Mouse (Mus musculus) lung, embryonic 14.5 days (tissue): ENCODE data around the gene Sema7a. TPM values are rescaled to one million over a fixed set of nuclear protein-coding genes. Genes with fewer than 3 reads are reported as not detected.

ENCODE experiments used
- ATAC-seq: fragments of 200-750 bp; cut with Nextera tagmentation; 2 replicates; pipeline ENCODE4 v1.8.0; 2017; ENCODE audit warnings: mild to moderate bottlenecking, moderate TSS enrichment, moderate library complexity; ENCODE audit not compliant: insufficient read depth
- DNase-seq: peaks from one replicate; pipeline ENCODE4 v3.0.0-alpha.2; 2015
- H3K27ac ChIP-seq: fragments of 300-500 bp; sonication (generic); 2 replicates; pipeline ENCODE4 v1.5.1; 2014; ENCODE audit warnings: low read depth, mild to moderate bottlenecking, moderate library complexity
- H3K27me3 ChIP-seq: fragments of 300-500 bp; sonication (generic); 2 replicates; pipeline ENCODE4 v1.6.1; 2014; ENCODE audit warnings: low read length, control low read depth; ENCODE audit not compliant: insufficient read depth
- H3K36me3 ChIP-seq: fragments of 300-500 bp; sonication (generic); 2 replicates; pipeline ENCODE4 v1.6.1; 2014; ENCODE audit warnings: control low read depth; ENCODE audit not compliant: insufficient read depth
- H3K4me1 ChIP-seq: fragments of 300-500 bp; sonication (generic); 2 replicates; pipeline ENCODE4 v1.6.1; 2014; ENCODE audit warnings: antibody characterized with exemption, control low read depth; ENCODE audit not compliant: insufficient read depth
- H3K4me2 ChIP-seq: fragments of 300-500 bp; sonication (generic); 2 replicates; pipeline ENCODE4 v1.6.1; 2014; ENCODE audit warnings: mild to moderate bottlenecking
- H3K4me3 ChIP-seq: fragments of 300-500 bp; sonication (generic); 2 replicates; pipeline ENCODE4 v1.5.1; 2014; ENCODE audit warnings: low read depth, low read length
- H3K9ac ChIP-seq: fragments of 300-500 bp; sonication (generic); 2 replicates; pipeline ENCODE4 v1.6.1; 2014
- H3K9me3 ChIP-seq: fragments of 300-500 bp; sonication (generic); 2 replicates; pipeline ENCODE4 v1.6.1; 2016; ENCODE audit warnings: low read depth, low read length, control low read depth
- CTCF ChIP-seq: IDR thresholded peaks from 2 replicates; pipeline ENCODE4 v1.5.1; 2016; ENCODE audit warnings: antibody characterized with exemption, low read depth
- WGBS: fragments of 180-500 bp; shearing (Covaris S2); extraction: QIAGEN DNeasy Blood & Tissue Kit; methylation state at CpG from one replicate; pipeline ENCODE4 v1.1.7; 2014; 5-methylcytosine and 5-hydroxymethylcytosine counted together
- polyA plus RNA-seq: library from polyadenylated mRNA; unstranded; fragments of >200 nt; fragmentation: Nextera tagmentation; extraction: Ambion mirVana; gene quantifications from 2 replicates; pipeline ENCODE4 v1.2.1, GENCODE M21; 2014

The Sema7a gene
- polyA plus RNA-seq, 1 experiment from 2014 or later, result 1.0 TPM

DNA sequence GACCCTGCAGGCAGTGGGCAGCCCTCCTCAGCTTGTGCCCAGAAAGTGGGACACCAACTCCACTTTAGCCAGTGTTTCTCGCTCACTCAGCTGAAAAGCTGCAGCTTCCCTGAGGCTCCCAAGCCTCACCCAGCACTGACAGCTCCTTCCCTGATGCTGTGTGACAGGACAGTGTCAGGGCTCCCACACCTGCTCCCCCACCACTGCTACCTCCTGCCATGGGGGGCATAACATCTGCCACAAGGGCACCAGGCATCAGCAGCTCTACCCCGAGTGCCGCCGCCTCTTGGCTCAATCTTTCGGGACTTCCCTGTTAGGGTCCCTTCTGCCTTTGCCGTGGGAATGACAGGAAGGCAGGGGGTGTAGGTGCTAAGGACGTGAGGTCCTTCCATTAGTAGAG lies 46.4 kb downstream of the Sema7a start:
- ATAC-seq, result no peak
- no peaks in the 10 kb centered on the region for H3K9me3 ChIP-seq
- H3K9ac ChIP-seq, result no peak overlapping the region
- no peaks in the 10 kb centered on the region for H3K27me3 ChIP-seq
- 58% methylated on average over 7 of the region's 7 CpGs for WGBS
- TF ChIP-seq CTCF, result no peak
- DNase-seq, result no peak
- no peak overlapping the region for H3K4me3 ChIP-seq
- no peak overlapping the region for H3K4me2 ChIP-seq
- no peaks in the 10 kb centered on the region for H3K36me3 ChIP-seq
- H3K4me1 ChIP-seq, result no peaks in the 10 kb centered on the region
- no peak overlapping the region for H3K27ac ChIP-seq

DNA sequence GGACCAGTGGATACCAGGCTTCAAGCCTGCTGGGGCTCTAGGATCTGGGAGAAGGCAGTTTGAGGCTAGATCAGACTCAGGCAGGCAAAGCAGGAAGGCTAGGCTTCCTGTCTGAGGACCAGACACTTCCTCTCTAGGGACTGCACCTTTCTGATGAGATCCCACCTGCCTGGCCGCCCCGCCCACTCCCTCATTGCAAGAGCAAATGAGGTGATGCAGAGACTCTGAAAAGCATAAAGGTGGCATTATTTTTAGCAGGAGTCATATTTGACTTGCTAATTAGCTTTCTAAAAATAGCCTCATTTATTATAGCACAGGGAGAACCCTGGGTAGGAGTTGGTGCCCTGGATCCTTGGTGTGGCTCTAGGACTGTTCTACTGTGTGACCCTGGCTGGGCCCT lies 48.2 kb downstream of the Sema7a start:
- WGBS, result 76% methylated on average over 2 of the region's 2 CpGs
- no peaks in the 10 kb centered on the region for H3K9me3 ChIP-seq
- no peak overlapping the region for H3K4me2 ChIP-seq
- H3K36me3 ChIP-seq, result no peaks in the 10 kb centered on the region
- no peak overlapping the region for H3K9ac ChIP-seq
- H3K27ac ChIP-seq, result no peak overlapping the region
- DNase-seq (no peak), ATAC-seq (no peak)
- no peaks in the 10 kb centered on the region for H3K27me3 ChIP-seq
- TF ChIP-seq CTCF, result no peak
- no peaks in the 10 kb centered on the region for H3K4me1 ChIP-seq
- H3K4me3 ChIP-seq, result no peak overlapping the region

DNA sequence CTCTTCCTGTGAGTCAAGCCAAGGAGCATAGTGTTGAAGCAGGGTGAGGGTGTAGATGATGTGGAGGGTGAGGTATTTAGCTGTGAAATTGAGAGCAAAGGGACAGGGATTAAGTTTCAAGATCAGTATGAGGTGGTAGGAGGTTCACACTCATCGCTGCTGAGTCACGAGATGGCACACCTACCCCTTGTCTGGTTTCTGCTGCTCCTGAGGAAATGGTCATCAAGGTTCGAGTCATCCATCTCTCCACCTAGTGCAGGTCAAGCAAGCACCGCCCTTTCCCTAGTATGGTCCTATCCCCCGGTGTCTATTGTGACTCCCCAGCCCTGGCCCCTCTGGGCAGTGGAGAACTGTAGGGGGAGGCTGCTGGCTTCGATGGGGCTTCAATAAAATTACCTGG lies 49.4 kb downstream of the Sema7a start:
- Histone ChIP-seq H3K27me3 (no peaks in the 10 kb centered on the region), H3K4me2 (no peak overlapping the region), H3K4me1 (no peaks in the 10 kb centered on the region), H3K27ac (no peak overlapping the region), H3K9ac (no peak overlapping the region), H3K36me3 (no peaks in the 10 kb centered on the region), H3K4me3 (no peak overlapping the region), H3K9me3 (no peaks in the 10 kb centered on the region)
- no peak for TF ChIP-seq CTCF
- no peak for ATAC-seq
- WGBS, result 83% methylated on average over 6 of the region's 6 CpGs
- no peak for DNase-seq

DNA sequence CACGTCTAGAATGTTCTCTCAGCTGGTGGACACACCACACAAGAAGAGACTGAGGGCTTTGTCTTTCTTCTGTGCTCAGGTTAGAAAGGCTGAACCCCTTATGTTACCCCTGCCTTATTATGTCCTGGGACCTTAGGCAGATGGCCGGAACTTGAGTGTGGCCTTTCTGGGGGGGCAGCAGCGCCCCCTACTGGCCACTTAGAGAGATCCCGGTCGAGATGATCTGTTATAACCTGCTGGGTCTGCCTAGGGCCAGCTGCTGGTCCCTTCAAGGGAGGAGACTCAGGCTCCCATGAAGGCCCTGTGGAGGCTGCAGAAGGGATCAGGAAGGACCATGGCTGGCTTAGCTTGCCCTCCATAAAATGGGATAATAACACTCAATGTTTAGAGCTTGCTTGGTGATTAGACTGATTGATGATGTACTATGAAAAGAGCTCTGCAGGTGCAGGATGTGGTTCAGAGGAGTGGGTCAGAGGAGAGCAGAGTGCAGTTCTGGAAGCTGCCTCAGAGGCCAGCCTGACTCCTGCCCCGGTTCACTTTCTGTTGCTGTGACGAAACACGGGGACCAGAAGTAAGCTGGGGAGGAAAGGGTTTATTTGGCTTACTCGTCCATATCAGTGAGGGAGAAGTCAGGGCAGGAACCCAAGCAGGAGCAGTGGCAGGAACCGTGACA lies 50.7 kb downstream of the Sema7a start:
- peak; percentile 70 for DNase-seq
- no peak overlapping the region for H3K9ac ChIP-seq
- peak; percentile 74 for TF ChIP-seq CTCF

DNA sequence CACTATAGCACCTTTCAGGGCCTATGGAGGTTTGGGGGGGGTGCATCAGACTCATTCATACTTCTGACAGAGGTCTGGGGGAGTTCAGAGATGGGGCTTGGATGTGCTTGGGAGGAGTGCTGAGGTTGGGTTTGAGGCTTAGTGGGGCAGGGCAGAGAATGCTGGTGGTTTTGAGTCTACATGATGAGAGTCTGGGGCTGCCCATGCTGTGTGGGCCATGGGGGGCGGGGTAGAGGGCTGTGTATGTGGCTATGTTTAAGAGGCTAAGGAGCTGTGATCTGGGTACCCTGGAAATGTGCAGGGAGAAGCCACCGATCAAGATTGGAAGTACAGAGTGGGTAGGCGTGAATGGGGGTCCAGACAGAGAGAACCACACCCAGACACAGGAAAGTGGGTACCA lies 52.1 kb downstream of the Sema7a start:
- no peaks in the 10 kb centered on the region for H3K36me3 ChIP-seq
- no peak overlapping the region for H3K9ac ChIP-seq
- no peak overlapping the region for H3K4me2 ChIP-seq
- H3K27me3 ChIP-seq, result 0 out of 2 replicates have a peak, but pooled peaks cover 5% of the 10 kb centered on the region
- ATAC-seq (no peak), DNase-seq (no peak)
- no peak overlapping the region for H3K27ac ChIP-seq
- WGBS, result 67% methylated on average over 3 of the region's 3 CpGs
- H3K4me1 ChIP-seq, result no peaks in the 10 kb centered on the region
- H3K9me3 ChIP-seq, result no peaks in the 10 kb centered on the region
- no peak overlapping the region for H3K4me3 ChIP-seq
- TF ChIP-seq CTCF, result no peak

More for the DNA sequence above, 50.7 kb downstream of the Sema7a start:
- H3K9me3 ChIP-seq, result no peaks in the 10 kb centered on the region
- WGBS, result 31% methylated on average over 10 of the region's 10 CpGs
- no peak overlapping the region for H3K4me2 ChIP-seq
- no peaks in the 10 kb centered on the region for H3K27me3 ChIP-seq
- no peak overlapping the region for H3K27ac ChIP-seq
- ATAC-seq, result no peak
- H3K4me1 ChIP-seq, result no peaks in the 10 kb centered on the region
- no peaks in the 10 kb centered on the region for H3K36me3 ChIP-seq
- H3K4me3 ChIP-seq, result no peak overlapping the region

DNA sequence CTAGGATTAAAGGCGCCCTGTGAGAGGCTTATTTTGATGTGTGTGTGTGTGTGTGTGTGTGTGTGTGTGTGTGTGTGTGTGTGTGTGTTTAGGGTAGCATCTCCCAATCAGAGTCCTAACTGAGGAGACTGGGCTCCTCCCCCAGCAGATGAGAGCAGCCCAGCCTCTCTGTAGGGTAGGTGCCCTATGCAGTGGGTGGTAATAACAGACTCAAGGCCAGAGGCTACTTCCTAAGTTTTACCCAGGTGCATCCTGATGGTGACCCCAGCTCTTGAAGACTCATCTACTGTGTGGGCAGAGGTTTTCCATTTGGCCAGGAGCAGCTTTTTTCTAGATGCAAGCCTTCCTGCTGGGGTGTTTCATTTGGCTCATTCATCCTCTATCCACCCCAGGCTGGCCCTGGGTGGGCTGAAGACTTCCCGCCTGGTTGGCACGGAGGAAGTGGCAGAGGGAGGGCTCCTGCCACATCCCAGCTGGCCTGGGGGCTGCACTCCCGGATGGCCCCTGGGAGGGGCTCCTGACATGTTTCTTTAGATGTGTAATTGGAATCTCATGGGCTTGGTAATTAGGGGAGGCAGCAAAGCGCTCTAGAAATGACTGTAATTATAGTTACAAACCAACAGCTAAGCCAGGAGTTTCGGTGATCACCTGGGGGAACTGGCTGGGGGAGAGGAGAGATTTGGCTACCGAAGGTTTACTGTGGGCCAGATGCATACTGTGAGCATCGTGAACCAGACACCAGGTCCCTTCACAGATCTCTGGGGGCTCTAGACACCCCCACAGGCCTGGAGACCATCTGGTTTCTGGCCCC lies 53.1 kb downstream of the Sema7a start:
- WGBS, result 61% methylated on average over 8 of the region's 8 CpGs
- no peak for TF ChIP-seq CTCF
- DNase-seq (no peak), ATAC-seq (no peak)
- Histone ChIP-seq H3K27ac (no peak overlapping the region), H3K36me3 (no peaks in the 10 kb centered on the region), H3K4me2 (no peak overlapping the region), H3K4me1 (no peaks in the 10 kb centered on the region), H3K9me3 (no peaks in the 10 kb centered on the region), H3K9ac (no peak overlapping the region), H3K27me3 (peaks cover 12% of the 10 kb centered on the region; the same call in 1 of the 2 replicates), H3K4me3 (no peak overlapping the region)

DNA sequence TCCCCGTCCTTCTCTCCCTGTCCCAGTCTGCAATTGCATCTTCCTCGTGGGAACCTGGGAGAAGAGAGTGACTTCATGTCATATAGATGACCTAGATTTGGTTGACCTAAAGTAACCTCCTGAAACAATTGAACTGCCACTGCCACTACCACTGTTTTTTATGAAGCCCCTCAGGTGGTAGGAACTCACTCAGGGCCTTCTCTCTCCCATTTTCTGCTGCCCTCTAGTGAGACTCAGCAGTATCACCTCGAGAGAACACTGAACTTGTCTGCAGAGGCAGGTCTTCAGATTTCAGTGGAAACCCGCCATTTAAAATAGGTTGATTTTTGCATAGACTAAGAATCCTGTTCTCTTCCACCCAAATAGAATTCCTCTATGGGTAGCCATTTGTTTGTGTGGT lies 55.4 kb downstream of the Sema7a start:
- Histone ChIP-seq H3K27ac (no peak overlapping the region), H3K4me3 (no peak overlapping the region), H3K36me3 (no peaks in the 10 kb centered on the region), H3K9me3 (no peaks in the 10 kb centered on the region), H3K27me3 (peaks cover 12% of the 10 kb centered on the region; the same call in 1 of the 2 replicates), H3K4me2 (no peak overlapping the region), H3K9ac (no peak overlapping the region), H3K4me1 (0 out of 2 replicates have a peak, but pooled peaks cover 2% of the 10 kb centered on the region)
- 25% methylated on average over 4 of the region's 4 CpGs for WGBS
- ATAC-seq (no peak), DNase-seq (peak; percentile 67)
- TF ChIP-seq CTCF, result peak; percentile 67
